Mouse (Mus musculus): Measurements from ENCODE around the gene Plxnb2. TPM values are rescaled to one million over a fixed set of nuclear protein-coding genes. Genes with fewer than 3 reads are reported as not detected.
A peak's percentile ranks its signal among the peaks of the same experiment; 100 is the strongest.

Gene Plxnb2
- polyA plus RNA-seq, 1 experiment from 2014 or later = 153 TPM

- WGBS = 81% methylated on average over 4 of the region's 4 CpGs
- H3K4me2 ChIP-seq (ENCODE audit: low read depth, low read length) = no peak overlapping the region
- ATAC-seq (ENCODE audit: insufficient read depth, low FRiP score) = no peak
Measured at GRCm38 (mm10) chr15:89207457-89207856, 26.9 kb upstream of the Plxnb2 start.

GRCm38 (mm10) chr15:89197056-89197455 lies 16.5 kb upstream of the Plxnb2 start:
- no peak for ATAC-seq (ENCODE audit: insufficient read depth, low FRiP score)
- H3K4me2 ChIP-seq (ENCODE audit: low read depth, low read length) = peak overlapping the region; percentile 86
- no peaks in the 10 kb centered on the region for H3K9me3 ChIP-seq (replicated peaks; ENCODE audit: control insufficient read depth, low read length)
- H3K4me1 ChIP-seq (ENCODE audit: control insufficient read depth, insufficient read depth, low read length) = peaks cover 13% of the 10 kb centered on the region
- H3K36me3 ChIP-seq (ENCODE audit: control insufficient read depth, insufficient read depth, low read length) = no peaks in the 10 kb centered on the region
- peak overlapping the region; percentile 98 for H3K4me3 ChIP-seq (replicated peaks; ENCODE audit: low read length)
- H3K27ac ChIP-seq (ENCODE audit: low read length) = peak overlapping the region; percentile 99; the same call in 1 of the 2 replicates
- no peaks in the 10 kb centered on the region for H3K27me3 ChIP-seq (ENCODE audit: control insufficient read depth, insufficient read depth, low read length)
- peak overlapping the region; percentile 99 for H3K9ac ChIP-seq (ENCODE audit: low read length)
- 67% methylated on average over 15 of the region's 15 CpGs for WGBS

More at GRCm38 (mm10) chr15:89207457-89207856, 26.9 kb upstream of the Plxnb2 start:
- no peaks in the 10 kb centered on the region for H3K36me3 ChIP-seq (ENCODE audit: control insufficient read depth, insufficient read depth, low read length)
- no peak overlapping the region for H3K9ac ChIP-seq (ENCODE audit: low read length)
- H3K27me3 ChIP-seq (ENCODE audit: control insufficient read depth, insufficient read depth, low read length) = no peaks in the 10 kb centered on the region
- no peak overlapping the region for H3K27ac ChIP-seq (ENCODE audit: low read length)
- H3K4me3 ChIP-seq (replicated peaks; ENCODE audit: low read length) = no peak overlapping the region
- peaks cover 11% of the 10 kb centered on the region; the same call in 1 of the 2 replicates for H3K9me3 ChIP-seq (replicated peaks; ENCODE audit: control insufficient read depth, low read length)
- peaks cover 5% of the 10 kb centered on the region for H3K4me1 ChIP-seq (ENCODE audit: control insufficient read depth, insufficient read depth, low read length)

GRCm38 (mm10) chr15:89196313-89196706 lies 15.7 kb upstream of the Plxnb2 start, which contains the start of gene Dennd6b:
Gene Dennd6b (minus strand): TSS chr15:89196496.
- peaks cover 13% of the 10 kb centered on the region for H3K4me1 ChIP-seq (ENCODE audit: control insufficient read depth, insufficient read depth, low read length)
- H3K4me2 ChIP-seq (ENCODE audit: low read depth, low read length) = peak within 1 kb of the TSS; percentile 86
- H3K9ac ChIP-seq (ENCODE audit: low read length) = peak within 1 kb of the TSS; percentile 99
- peak within 1 kb of the TSS; percentile 98 for H3K4me3 ChIP-seq (replicated peaks; ENCODE audit: low read length)
- no peaks in the 10 kb centered on the region for H3K36me3 ChIP-seq (ENCODE audit: control insufficient read depth, insufficient read depth, low read length)
- peak within 1 kb of the TSS; percentile 99 for H3K27ac ChIP-seq (ENCODE audit: low read length)
- under 1% methylated on average over 38 of the region's 38 CpGs for WGBS
- no peaks in the 10 kb centered on the region for H3K9me3 ChIP-seq (replicated peaks; ENCODE audit: control insufficient read depth, low read length)
- H3K27me3 ChIP-seq (ENCODE audit: control insufficient read depth, insufficient read depth, low read length) = no peaks in the 10 kb centered on the region
- ATAC-seq (ENCODE audit: insufficient read depth, low FRiP score) = peak; percentile 98

- under 1% methylated on average over 25 of the region's 25 CpGs for WGBS
- no peaks in the 10 kb centered on the region for H3K9me3 ChIP-seq (replicated peaks; ENCODE audit: control insufficient read depth, low read length)
- no peaks in the 10 kb centered on the region for H3K27me3 ChIP-seq (ENCODE audit: control insufficient read depth, insufficient read depth, low read length)
- H3K27ac ChIP-seq (ENCODE audit: low read length) = peak overlapping the region; percentile 99
- no peaks in the 10 kb centered on the region for H3K36me3 ChIP-seq (ENCODE audit: control insufficient read depth, insufficient read depth, low read length)
- peak overlapping the region; percentile 86 for H3K4me2 ChIP-seq (ENCODE audit: low read depth, low read length)
- H3K4me3 ChIP-seq (replicated peaks; ENCODE audit: low read length) = peak overlapping the region; percentile 98
- peaks cover 13% of the 10 kb centered on the region for H3K4me1 ChIP-seq (ENCODE audit: control insufficient read depth, insufficient read depth, low read length)
- peak overlapping the region; percentile 99 for H3K9ac ChIP-seq (ENCODE audit: low read length)
- ATAC-seq (ENCODE audit: insufficient read depth, low FRiP score) = peak; percentile 95
Measured at GRCm38 (mm10) chr15:89195690-89196312, 15.2 kb upstream of the Plxnb2 start.

- peak overlapping the region; percentile 99 for H3K9ac ChIP-seq (ENCODE audit: low read length)
- H3K36me3 ChIP-seq (ENCODE audit: control insufficient read depth, insufficient read depth, low read length) = no peaks in the 10 kb centered on the region
- no peaks in the 10 kb centered on the region for H3K27me3 ChIP-seq (ENCODE audit: control insufficient read depth, insufficient read depth, low read length)
- H3K9me3 ChIP-seq (replicated peaks; ENCODE audit: control insufficient read depth, low read length) = no peaks in the 10 kb centered on the region
- no peak for ATAC-seq (ENCODE audit: insufficient read depth, low FRiP score)
- H3K27ac ChIP-seq (ENCODE audit: low read length) = peak overlapping the region; percentile 99
- H3K4me1 ChIP-seq (ENCODE audit: control insufficient read depth, insufficient read depth, low read length) = peaks cover 13% of the 10 kb centered on the region
- 32% methylated on average over 6 of the region's 6 CpGs for WGBS
- H3K4me3 ChIP-seq (replicated peaks; ENCODE audit: low read length) = peak overlapping the region; percentile 98
- peak overlapping the region; percentile 86 for H3K4me2 ChIP-seq (ENCODE audit: low read depth, low read length)
Measured at GRCm38 (mm10) chr15:89195261-89195681, 14.7 kb upstream of the Plxnb2 start.

- H3K9ac ChIP-seq (ENCODE audit: low read length) = no peak overlapping the region; the same call in 1 of the 2 replicates
- H3K4me2 ChIP-seq (ENCODE audit: low read depth, low read length) = no peak overlapping the region
- no peak overlapping the region for H3K27ac ChIP-seq (ENCODE audit: low read length)
- no peaks in the 10 kb centered on the region for H3K27me3 ChIP-seq (ENCODE audit: control insufficient read depth, insufficient read depth, low read length)
- peaks cover 20% of the 10 kb centered on the region for H3K4me1 ChIP-seq (ENCODE audit: control insufficient read depth, insufficient read depth, low read length)
- no peaks in the 10 kb centered on the region for H3K36me3 ChIP-seq (ENCODE audit: control insufficient read depth, insufficient read depth, low read length)
- WGBS = 85% methylated on average over 5 of the region's 5 CpGs
- ATAC-seq (ENCODE audit: insufficient read depth, low FRiP score) = no peak
- H3K9me3 ChIP-seq (replicated peaks; ENCODE audit: control insufficient read depth, low read length) = no peaks in the 10 kb centered on the region
- H3K4me3 ChIP-seq (replicated peaks; ENCODE audit: low read length) = no peak overlapping the region
Measured at GRCm38 (mm10) chr15:89184937-89185227, 4.3 kb upstream of the Plxnb2 start.

GRCm38 (mm10) chr15:89184141-89184936 lies 3.8 kb upstream of the Plxnb2 start:
- Histone ChIP-seq H3K4me2 (ENCODE audit: low read depth, low read length) (no peak overlapping the region), H3K4me3 (replicated peaks; ENCODE audit: low read length) (no peak overlapping the region), H3K9ac (ENCODE audit: low read length) (no peak overlapping the region; the same call in 1 of the 2 replicates), H3K36me3 (ENCODE audit: control insufficient read depth, insufficient read depth, low read length) (no peaks in the 10 kb centered on the region), H3K27ac (ENCODE audit: low read length) (no peak overlapping the region), H3K4me1 (ENCODE audit: control insufficient read depth, insufficient read depth, low read length) (peaks cover 20% of the 10 kb centered on the region), H3K9me3 (replicated peaks; ENCODE audit: control insufficient read depth, low read length) (no peaks in the 10 kb centered on the region), H3K27me3 (ENCODE audit: control insufficient read depth, insufficient read depth, low read length) (no peaks in the 10 kb centered on the region)
- ATAC-seq (ENCODE audit: insufficient read depth, low FRiP score) = no peak
- 71% methylated on average over 5 of the region's 5 CpGs for WGBS

- Histone ChIP-seq H3K27me3 (ENCODE audit: control insufficient read depth, insufficient read depth, low read length) (no peaks in the 10 kb centered on the region), H3K27ac (ENCODE audit: low read length) (peak overlapping the region; percentile 97), H3K9me3 (replicated peaks; ENCODE audit: control insufficient read depth, low read length) (no peaks in the 10 kb centered on the region), H3K4me2 (ENCODE audit: low read depth, low read length) (no peak overlapping the region), H3K36me3 (ENCODE audit: control insufficient read depth, insufficient read depth, low read length) (no peaks in the 10 kb centered on the region), H3K4me1 (ENCODE audit: control insufficient read depth, insufficient read depth, low read length) (peaks cover 32% of the 10 kb centered on the region), H3K4me3 (replicated peaks; ENCODE audit: low read length) (no peak overlapping the region), H3K9ac (ENCODE audit: low read length) (no peak overlapping the region)
- 62% methylated on average over 5 of the region's 5 CpGs for WGBS
- ATAC-seq (ENCODE audit: insufficient read depth, low FRiP score) = no peak
Measured at GRCm38 (mm10) chr15:89182842-89183241, 2.3 kb upstream of the Plxnb2 start.

- no peaks in the 10 kb centered on the region for H3K9me3 ChIP-seq (replicated peaks; ENCODE audit: control insufficient read depth, low read length)
- no peak for ATAC-seq (ENCODE audit: insufficient read depth, low FRiP score)
- H3K4me2 ChIP-seq (ENCODE audit: low read depth, low read length) = no peak overlapping the region
- no peaks in the 10 kb centered on the region for H3K27me3 ChIP-seq (ENCODE audit: control insufficient read depth, insufficient read depth, low read length)
- 32% methylated on average over 6 of the region's 6 CpGs for WGBS
- peaks cover 37% of the 10 kb centered on the region for H3K4me1 ChIP-seq (ENCODE audit: control insufficient read depth, insufficient read depth, low read length)
- no peak overlapping the region for H3K4me3 ChIP-seq (replicated peaks; ENCODE audit: low read length)
- H3K27ac ChIP-seq (ENCODE audit: low read length) = peak overlapping the region; percentile 97
- H3K36me3 ChIP-seq (ENCODE audit: control insufficient read depth, insufficient read depth, low read length) = no peaks in the 10 kb centered on the region
- peak overlapping the region; percentile 33; the same call in 1 of the 2 replicates for H3K9ac ChIP-seq (ENCODE audit: low read length)
Measured at GRCm38 (mm10) chr15:89182328-89182741, 1.7 kb upstream of the Plxnb2 start.

All from stomach, embryonic 16.5 days (tissue).